Mouse (Mus musculus) heart, embryonic 10.5 days (tissue): ENCODE data around the gene Hpse2. TPM values are rescaled to one million over a fixed set of nuclear protein-coding genes. Genes with fewer than 3 reads are reported as not detected.

ENCODE experiments used
- DNase-seq: peaks from one replicate; pipeline ENCODE4 v3.0.0-alpha.2; 2017; ENCODE audit warnings: low spot score
- H3K27ac ChIP-seq: fragments of 300-500 bp; sonication (generic); 2 replicates; pipeline ENCODE4 v1.5.1; 2016; ENCODE audit warnings: mild to moderate bottlenecking
- H3K27me3 ChIP-seq: fragments of 300-500 bp; sonication (generic); 2 replicates; pipeline ENCODE4 v1.6.1; 2016; ENCODE audit warnings: mild to moderate bottlenecking; ENCODE audit not compliant: poor library complexity, insufficient read depth, severe bottlenecking
- H3K36me3 ChIP-seq: fragments of 300-500 bp; sonication (generic); 2 replicates; pipeline ENCODE4 v1.6.1; 2016; ENCODE audit warnings: mild to moderate bottlenecking, moderate library complexity
- H3K4me1 ChIP-seq: fragments of 300-500 bp; sonication (generic); 2 replicates; pipeline ENCODE4 v1.6.1; 2016; ENCODE audit warnings: mild to moderate bottlenecking
- H3K4me3 ChIP-seq: fragments of 300-500 bp; sonication (generic); 2 replicates; pipeline ENCODE4 v1.5.1; 2016; ENCODE audit warnings: mild to moderate bottlenecking, moderate library complexity
- H3K9me3 ChIP-seq: fragments of 300-500 bp; sonication (generic); 2 replicates; pipeline ENCODE4 v1.6.1; 2016; ENCODE audit warnings: mild to moderate bottlenecking, moderate library complexity
- WGBS: fragments of 180-500 bp; shearing (Covaris S2); methylation state at CpG from one replicate; pipeline ENCODE4 v1.1.7; 2016; 5-methylcytosine and 5-hydroxymethylcytosine counted together
- polyA plus RNA-seq: library from polyadenylated mRNA; unstranded; fragments of >200 nt; fragmentation: Nextera tagmentation; extraction: Ambion mirVana; gene quantifications from 2 replicates; pipeline ENCODE4 v1.2.1, GENCODE M21; 2016

Hpse2 gene
- polyA plus RNA-seq, 1 experiment from 2014 or later: 0.29 TPM

DNA sequence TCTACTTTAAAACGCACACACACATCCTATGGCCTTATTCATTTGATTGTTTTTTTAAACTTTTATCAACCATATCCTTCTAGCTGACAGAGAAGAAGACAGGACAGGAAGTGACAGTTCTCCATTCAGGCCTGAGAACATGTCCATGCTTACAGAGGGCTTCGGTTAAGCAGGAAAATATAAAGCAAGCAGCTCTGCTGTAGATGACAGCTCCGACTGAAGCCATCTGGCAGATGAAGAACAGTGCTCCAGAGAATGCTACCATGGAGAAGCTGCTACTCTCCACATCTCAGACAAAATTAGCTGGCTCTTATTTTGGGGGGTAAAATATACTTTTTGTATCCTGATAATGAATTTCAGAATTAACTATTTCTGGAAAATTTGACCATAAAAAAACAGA, 246.5 kb downstream of the Hpse2 start:
- no peaks in the 10 kb centered on the region for H3K27me3 ChIP-seq
- H3K9me3 ChIP-seq: no peaks in the 10 kb centered on the region
- no peaks in the 10 kb centered on the region for H3K4me1 ChIP-seq
- H3K27ac ChIP-seq: no peak overlapping the region
- no peak overlapping the region for H3K4me3 ChIP-seq
- H3K36me3 ChIP-seq: no peaks in the 10 kb centered on the region
- whole genome bisulfite sequencing: 60% methylated on average over 3 of the region's 3 CpGs
- DNase-seq: no peak

DNA sequence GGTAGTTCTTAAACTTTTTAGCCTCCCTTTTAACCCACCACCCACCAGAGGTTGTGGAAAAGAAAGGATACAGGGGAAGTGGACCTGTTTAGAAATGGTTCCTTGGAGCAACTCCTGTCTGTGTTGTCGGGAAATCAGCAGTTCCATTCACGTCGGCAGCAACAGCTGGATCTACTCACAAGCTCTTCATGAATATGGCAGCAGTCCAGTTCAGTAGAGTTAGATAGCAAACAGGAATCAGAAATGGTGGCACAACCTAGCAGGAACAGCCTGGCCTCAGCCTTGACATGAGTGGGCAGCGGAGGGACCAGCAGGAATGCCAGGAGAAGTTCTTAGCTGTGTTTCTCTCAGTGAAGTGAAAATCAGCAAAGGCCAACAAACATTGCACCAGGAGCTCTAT, 278.4 kb downstream of the Hpse2 start:
- H3K4me1 ChIP-seq: no peaks in the 10 kb centered on the region
- no peaks in the 10 kb centered on the region for H3K27me3 ChIP-seq
- H3K4me3 ChIP-seq: no peak overlapping the region
- H3K36me3 ChIP-seq: no peaks in the 10 kb centered on the region
- 87% methylated on average over 4 of the region's 4 CpGs for WGBS
- no peak for DNase-seq
- peaks cover 5% of the 10 kb centered on the region; the same call in 1 of the 2 replicates for H3K9me3 ChIP-seq
- H3K27ac ChIP-seq: no peak overlapping the region

DNA sequence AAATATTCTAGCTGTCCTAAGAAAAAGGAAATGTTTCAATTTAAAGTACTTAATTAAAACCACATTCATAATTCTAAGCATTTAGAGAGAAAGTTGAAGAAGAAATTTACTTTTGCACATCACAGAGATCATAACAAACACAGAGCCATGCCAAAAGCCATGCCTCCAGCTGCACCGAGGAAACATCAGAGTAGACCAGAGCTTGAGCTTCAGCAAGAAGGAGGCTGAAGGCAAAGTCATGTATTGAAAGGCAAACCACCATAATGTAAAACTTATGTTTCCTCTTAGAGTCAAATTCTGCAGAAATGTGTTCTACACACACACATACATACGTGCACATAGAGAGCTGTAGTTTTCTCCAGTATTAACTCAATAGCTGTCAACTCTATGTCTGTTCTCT, 291.2 kb downstream of the Hpse2 start:
- no peaks in the 10 kb centered on the region for H3K9me3 ChIP-seq
- no peaks in the 10 kb centered on the region for H3K36me3 ChIP-seq
- H3K4me3 ChIP-seq: no peak overlapping the region
- H3K27ac ChIP-seq: no peak overlapping the region
- no peaks in the 10 kb centered on the region for H3K27me3 ChIP-seq
- 82% methylated on average over 2 of the region's 2 CpGs for WGBS
- H3K4me1 ChIP-seq: no peaks in the 10 kb centered on the region
- no peak for DNase-seq

DNA sequence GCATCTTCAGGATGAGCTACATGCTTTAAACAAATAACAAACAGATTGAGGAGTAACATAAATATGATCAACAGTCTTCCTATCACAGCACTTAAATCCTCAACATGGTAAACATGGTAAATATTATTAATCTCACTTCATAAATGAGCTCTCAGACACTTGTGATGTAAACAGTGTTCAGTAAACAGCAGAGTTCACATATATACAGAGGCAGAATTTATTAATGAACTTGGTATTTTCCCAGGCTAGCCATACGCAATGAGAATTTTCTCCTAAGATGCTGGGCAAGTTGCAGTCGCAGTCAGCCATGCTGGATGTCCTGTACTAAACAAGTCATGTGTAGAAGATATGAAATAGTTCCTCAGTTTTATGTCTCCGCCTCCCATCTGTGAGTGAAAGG, 300.9 kb downstream of the Hpse2 start:
- Histone ChIP-seq H3K27ac (no peak overlapping the region), H3K36me3 (no peaks in the 10 kb centered on the region), H3K27me3 (no peaks in the 10 kb centered on the region), H3K9me3 (no peaks in the 10 kb centered on the region), H3K4me3 (no peak overlapping the region), H3K4me1 (no peaks in the 10 kb centered on the region)
- 90% methylated on average over 3 of the region's 3 CpGs for WGBS
- no peak for DNase-seq

DNA sequence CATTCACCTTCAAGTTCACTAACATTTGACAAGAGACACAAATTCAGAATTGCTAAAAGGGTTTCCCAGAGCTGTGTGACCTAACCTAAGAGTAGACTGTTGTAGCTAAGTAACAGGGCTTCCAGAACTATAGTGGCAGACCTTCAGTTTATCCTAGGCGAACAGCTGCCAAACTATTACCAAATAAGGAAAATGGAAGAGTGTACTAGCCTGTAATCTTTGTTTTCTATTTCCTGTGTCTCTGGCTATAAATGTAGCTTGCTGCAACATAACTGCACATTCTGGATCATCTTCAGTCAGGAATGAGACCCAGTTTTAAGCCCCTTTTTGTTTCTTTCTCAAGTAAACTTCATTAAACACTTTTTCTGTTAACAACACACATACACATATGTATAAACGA, 324.0 kb downstream of the Hpse2 start:
- Histone ChIP-seq H3K4me1 (no peaks in the 10 kb centered on the region), H3K27ac (no peak overlapping the region), H3K9me3 (no peaks in the 10 kb centered on the region), H3K4me3 (no peak overlapping the region), H3K36me3 (no peaks in the 10 kb centered on the region), H3K27me3 (no peaks in the 10 kb centered on the region)
- WGBS: 66% methylated on average over 2 of the region's 2 CpGs
- DNase-seq: no peak

DNA sequence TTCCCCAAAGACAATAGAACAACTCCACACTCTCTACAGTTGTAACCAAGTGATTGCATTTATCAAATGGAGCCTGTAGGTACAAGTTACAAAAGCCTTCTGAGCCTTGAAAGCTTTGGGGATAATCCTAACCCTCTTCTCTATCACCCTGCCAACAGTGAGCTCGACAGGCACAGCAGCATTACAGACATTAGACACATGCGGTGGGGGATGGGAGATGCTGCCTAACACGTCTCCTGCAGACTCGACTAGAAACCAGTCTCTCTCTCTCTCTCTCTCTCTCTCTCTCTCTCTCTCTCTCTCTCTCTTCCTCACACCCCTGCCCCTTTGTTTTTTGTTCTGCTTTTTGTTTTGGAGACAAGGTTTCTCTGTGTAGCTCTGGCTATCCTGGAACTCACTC, 343.6 kb downstream of the Hpse2 start:
- no peaks in the 10 kb centered on the region for H3K9me3 ChIP-seq
- no peak overlapping the region for H3K27ac ChIP-seq
- 51% methylated on average over 4 of the region's 4 CpGs for WGBS
- no peak for DNase-seq
- no peaks in the 10 kb centered on the region for H3K27me3 ChIP-seq
- no peak overlapping the region for H3K4me3 ChIP-seq
- H3K36me3 ChIP-seq: no peaks in the 10 kb centered on the region
- H3K4me1 ChIP-seq: no peaks in the 10 kb centered on the region

DNA sequence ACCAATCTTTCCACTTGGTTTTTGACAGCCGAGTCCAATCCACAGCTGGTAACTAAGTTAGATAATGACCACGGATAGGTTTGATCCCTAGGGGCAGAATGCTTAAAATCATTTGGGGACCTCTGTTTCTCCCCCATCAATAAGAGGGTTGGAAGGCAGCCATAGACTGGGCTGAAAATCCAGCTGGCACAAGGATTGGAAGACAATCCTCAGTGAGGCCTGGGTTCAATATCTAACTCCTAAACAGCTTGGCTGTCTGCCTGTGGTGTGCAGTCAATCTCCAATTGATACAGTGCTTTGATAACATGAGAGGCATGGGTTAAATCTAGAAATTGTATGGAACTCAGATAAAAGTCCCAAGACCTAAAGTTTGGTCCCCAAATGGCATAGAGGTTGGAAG, 345.4 kb downstream of the Hpse2 start:
- no peak for DNase-seq
- no peak overlapping the region for H3K27ac ChIP-seq
- no peaks in the 10 kb centered on the region for H3K4me1 ChIP-seq
- H3K4me3 ChIP-seq: no peak overlapping the region
- 75% methylated on average over 2 of the region's 2 CpGs for WGBS
- no peaks in the 10 kb centered on the region for H3K27me3 ChIP-seq
- no peaks in the 10 kb centered on the region for H3K36me3 ChIP-seq
- no peaks in the 10 kb centered on the region for H3K9me3 ChIP-seq

DNA sequence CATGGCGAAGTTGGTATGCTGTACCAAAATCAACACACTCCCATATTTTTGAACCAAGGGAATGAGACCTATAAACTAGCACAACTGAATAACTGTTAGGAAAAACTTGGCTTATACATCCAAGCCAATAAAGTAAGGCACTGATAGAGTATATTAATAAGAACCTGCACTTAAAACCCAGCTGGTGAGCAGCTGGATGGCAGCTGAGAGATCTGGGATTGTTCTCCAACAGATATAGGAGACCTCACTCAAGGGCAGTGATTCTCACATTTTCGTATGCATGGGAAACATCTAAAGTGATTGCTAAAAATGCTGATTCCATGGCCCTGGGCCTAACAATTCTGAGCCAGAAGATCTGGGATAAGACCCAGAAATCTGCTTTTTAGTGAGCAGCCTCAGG, 345.9 kb downstream of the Hpse2 start:
- Histone ChIP-seq H3K36me3 (no peaks in the 10 kb centered on the region), H3K4me1 (no peaks in the 10 kb centered on the region), H3K9me3 (no peaks in the 10 kb centered on the region), H3K27me3 (no peaks in the 10 kb centered on the region), H3K4me3 (no peak overlapping the region), H3K27ac (no peak overlapping the region)
- 79% methylated on average over 2 of the region's 2 CpGs for WGBS
- no peak for DNase-seq

DNA sequence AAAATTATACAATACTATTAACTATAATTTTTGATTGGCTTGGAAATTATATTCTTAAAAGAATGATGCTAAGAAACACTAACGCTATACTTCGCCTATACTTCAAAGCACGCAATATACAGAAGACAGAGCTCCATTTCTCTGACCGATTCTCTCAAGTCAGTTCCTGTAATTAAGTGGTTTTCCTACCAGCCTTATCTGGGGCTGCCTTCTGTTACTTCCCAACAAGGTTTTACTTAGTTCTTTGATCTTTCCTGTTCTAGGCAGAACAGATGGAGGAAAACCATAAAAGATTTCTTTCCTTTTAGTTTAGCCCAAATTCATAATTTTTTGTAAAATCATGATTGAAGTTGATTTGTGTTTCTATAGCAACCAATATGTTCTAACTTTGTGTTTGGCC, 351.8 kb downstream of the Hpse2 start:
- H3K27ac ChIP-seq: no peak overlapping the region
- H3K4me3 ChIP-seq: no peak overlapping the region
- 77% methylated on average over 4 of the region's 4 CpGs for WGBS
- DNase-seq: no peak
- H3K36me3 ChIP-seq: no peaks in the 10 kb centered on the region
- H3K27me3 ChIP-seq: no peaks in the 10 kb centered on the region
- H3K4me1 ChIP-seq: no peaks in the 10 kb centered on the region
- no peaks in the 10 kb centered on the region for H3K9me3 ChIP-seq

DNA sequence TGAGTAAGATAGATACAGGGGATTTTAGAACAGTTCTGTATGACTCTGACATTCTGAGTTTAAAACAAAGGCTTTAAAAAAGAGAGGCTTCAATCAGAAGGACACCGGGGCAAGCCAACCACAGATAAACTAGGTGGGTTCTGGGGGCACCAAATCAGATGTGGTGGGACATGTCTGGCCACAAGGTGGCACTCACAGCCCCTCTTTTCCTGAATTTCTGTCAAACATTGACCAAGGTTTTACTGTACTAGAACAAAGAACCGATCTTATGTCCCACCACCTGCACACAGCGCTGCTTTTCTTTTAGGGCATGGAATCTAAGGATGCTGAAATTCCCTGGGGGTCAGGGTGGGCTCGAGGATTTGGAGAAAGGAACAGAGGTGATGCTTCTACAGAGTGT, 360.9 kb downstream of the Hpse2 start:
- no peak for DNase-seq
- no peak overlapping the region for H3K27ac ChIP-seq
- H3K4me1 ChIP-seq: no peaks in the 10 kb centered on the region
- H3K9me3 ChIP-seq: no peaks in the 10 kb centered on the region
- 33% methylated on average over 4 of the region's 4 CpGs for WGBS
- H3K4me3 ChIP-seq: no peak overlapping the region
- no peaks in the 10 kb centered on the region for H3K36me3 ChIP-seq
- H3K27me3 ChIP-seq: no peaks in the 10 kb centered on the region

DNA sequence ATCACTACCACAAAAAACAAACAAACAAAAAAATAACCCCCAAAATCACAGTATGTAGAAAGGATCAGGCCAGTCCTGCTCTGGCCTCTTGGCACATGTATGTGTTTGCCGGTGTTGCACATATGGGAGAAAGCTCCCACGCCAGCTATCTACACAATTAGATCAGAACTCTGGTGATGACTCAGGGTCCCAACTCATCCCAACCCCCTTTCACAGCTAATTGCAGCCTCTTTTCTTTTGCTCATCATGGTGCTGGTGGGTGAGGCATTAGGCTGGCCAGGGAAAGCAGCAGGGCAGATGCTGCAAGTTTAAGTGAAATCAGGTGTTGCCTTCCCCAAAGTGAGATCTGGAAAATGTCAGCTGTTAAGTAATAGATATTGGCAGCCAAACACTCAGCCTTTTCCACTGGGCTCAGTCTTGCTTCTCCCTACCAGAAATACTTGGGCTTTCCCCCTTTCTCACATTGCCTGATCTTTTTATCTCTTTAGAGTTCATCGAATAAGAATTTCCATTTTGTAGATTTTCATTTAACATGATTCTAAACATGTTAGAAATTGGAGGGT, 365.5 kb downstream of the Hpse2 start:
- Histone ChIP-seq H3K4me1 (no peaks in the 10 kb centered on the region), H3K36me3 (no peaks in the 10 kb centered on the region), H3K4me3 (no peak overlapping the region), H3K9me3 (no peaks in the 10 kb centered on the region), H3K27me3 (no peaks in the 10 kb centered on the region), H3K27ac (no peak overlapping the region)
- no peak for DNase-seq
- 65% methylated on average over 3 of the region's 3 CpGs for WGBS

DNA sequence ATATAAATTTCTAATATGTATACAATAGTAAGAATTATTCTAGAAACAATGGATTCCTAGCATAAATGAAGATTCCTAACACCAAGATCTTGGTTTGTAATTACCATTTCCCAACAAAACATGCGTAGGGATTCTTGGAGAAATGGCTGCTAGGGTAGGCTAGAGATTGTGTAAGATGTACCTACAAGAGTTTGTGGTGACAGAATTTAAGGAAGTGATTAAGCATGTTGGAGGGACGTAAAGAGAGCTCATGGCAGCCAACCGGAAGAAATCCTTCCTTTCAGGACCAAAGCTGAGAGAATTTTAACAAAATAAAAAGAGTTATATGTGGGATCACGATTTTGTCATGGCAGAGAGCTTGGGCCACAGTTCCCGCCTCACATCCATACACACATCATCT, 369.4 kb downstream of the Hpse2 start:
- H3K27ac ChIP-seq: no peak overlapping the region
- WGBS: 84% methylated on average over 5 of the region's 5 CpGs
- H3K36me3 ChIP-seq: no peaks in the 10 kb centered on the region
- H3K4me1 ChIP-seq: no peaks in the 10 kb centered on the region
- no peaks in the 10 kb centered on the region for H3K9me3 ChIP-seq
- H3K4me3 ChIP-seq: no peak overlapping the region
- DNase-seq: no peak
- H3K27me3 ChIP-seq: no peaks in the 10 kb centered on the region

DNA sequence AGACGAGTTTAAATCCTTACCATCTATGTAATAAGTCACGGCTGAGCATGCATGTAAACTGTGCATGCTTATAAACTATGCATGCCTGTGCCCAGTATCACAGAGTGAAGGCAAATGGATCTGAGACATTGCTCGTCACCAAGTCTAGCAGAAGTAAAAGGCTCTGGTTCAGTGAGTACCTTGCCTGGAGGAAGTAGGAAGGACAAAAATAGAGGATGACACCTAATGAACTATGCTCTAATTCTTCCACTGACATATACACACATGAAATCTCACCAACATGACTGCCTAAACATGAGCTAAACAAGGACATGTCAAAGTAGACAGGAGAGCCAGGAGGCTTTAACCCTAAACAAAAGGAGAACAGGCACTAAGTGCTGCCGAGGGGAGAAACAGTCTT, 391.7 kb downstream of the Hpse2 start:
- H3K27me3 ChIP-seq: no peaks in the 10 kb centered on the region
- no peak overlapping the region for H3K4me3 ChIP-seq
- no peaks in the 10 kb centered on the region for H3K4me1 ChIP-seq
- DNase-seq: no peak
- H3K9me3 ChIP-seq: no peaks in the 10 kb centered on the region
- no peaks in the 10 kb centered on the region for H3K36me3 ChIP-seq
- no peak overlapping the region for H3K27ac ChIP-seq
- WGBS: 85% methylated on average over 4 of the region's 4 CpGs

DNA sequence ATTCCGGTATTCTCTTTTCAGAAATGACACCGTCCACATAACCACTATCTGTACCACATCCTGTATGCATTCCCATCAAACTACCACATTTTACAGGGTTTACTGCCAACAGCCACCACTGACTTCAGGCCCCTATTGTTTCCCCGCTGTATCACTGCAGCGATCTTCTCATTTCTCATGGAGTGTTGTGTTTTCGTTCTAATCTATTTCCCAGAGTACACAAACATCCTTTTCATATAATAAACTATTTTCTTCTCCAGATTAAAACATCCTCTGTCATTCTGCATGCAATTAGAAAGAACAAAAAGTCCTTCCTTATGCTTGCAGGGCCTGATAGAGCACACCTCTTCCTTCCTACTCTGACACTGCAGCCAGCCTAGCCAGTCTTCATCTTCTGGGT, 399.3 kb downstream of the Hpse2 start:
- Histone ChIP-seq H3K27me3 (no peaks in the 10 kb centered on the region), H3K4me3 (no peak overlapping the region), H3K36me3 (no peaks in the 10 kb centered on the region), H3K4me1 (no peaks in the 10 kb centered on the region), H3K27ac (no peak overlapping the region), H3K9me3 (no peaks in the 10 kb centered on the region)
- 64% methylated on average over 5 of the region's 5 CpGs for WGBS
- no peak for DNase-seq
